Mouse (Mus musculus): ENCODE data around the gene Trim10. TPM values are rescaled to one million over a fixed set of nuclear protein-coding genes. Genes with fewer than 3 reads are reported as not detected.
A peak's percentile ranks its signal among the peaks of the same experiment; 100 is the strongest.

The Trim10 gene
- polyA plus RNA-seq, 1 experiment from 2014 or later = 3.6 TPM

DNA sequence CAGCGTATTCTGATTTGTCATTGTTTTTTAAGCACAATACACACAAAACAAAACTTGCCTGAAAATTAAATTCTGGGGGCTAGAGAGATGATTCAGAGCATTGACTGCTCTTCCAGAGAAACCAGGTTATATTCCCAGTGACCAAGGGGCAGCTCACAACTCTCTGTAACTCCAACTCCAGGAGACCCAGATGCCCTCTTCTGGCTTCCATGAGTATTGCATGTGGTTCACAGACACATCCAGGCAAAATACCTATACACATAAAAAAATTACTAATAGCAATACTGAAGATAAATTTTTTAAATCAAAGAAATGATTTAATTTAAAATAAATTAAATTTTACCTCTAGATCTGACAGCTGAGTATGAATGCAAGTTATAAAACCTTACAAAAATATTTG lies 27.2 kb downstream of the Trim10 start:
- Histone ChIP-seq H3K9ac (ENCODE audit: low read depth, low read length) (no peak overlapping the region), H3K4me3 (ENCODE audit: low read depth, low read length) (no peak overlapping the region), H3K27me3 (replicated peaks; ENCODE audit: control insufficient read depth, insufficient read depth, low read length) (no peaks in the 10 kb centered on the region), H3K36me3 (ENCODE audit: control insufficient read depth, insufficient read depth, low read length) (no peaks in the 10 kb centered on the region), H3K4me1 (ENCODE audit: control insufficient read depth, insufficient read depth, low read length) (no peaks in the 10 kb centered on the region), H3K9me3 (ENCODE audit: control insufficient read depth, low read length) (no peaks in the 10 kb centered on the region), H3K27ac (replicated peaks; ENCODE audit: low read depth, low read length) (no peak overlapping the region), H3K4me2 (ENCODE audit: low read depth, low read length) (no peak overlapping the region)
- ATAC-seq (ENCODE audit: low read depth) (no peak), DNase-seq (ENCODE audit: low spot score) (peak; percentile 23)
- WGBS = 82% methylated on average over 1 of the region's 1 CpGs

DNA sequence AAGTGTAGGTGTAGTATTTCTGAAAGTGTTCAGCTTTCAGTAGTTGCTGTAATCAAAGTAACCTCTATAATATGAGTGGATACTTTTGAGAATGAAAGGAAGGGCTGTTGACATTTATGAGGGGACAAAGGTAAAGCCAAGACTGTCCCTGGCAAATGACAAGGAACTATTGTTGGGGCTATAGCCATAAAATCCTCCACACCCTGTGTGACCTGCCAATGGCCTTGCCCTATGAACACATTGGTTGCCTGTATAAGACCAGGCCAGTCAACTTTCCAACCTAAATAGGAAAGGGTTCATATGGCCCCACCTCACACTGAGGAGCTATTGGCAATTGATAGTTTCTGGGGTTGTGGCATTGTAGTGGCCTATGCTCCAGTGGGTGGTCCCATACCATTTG lies 27.7 kb downstream of the Trim10 start:
- no peak overlapping the region for H3K4me3 ChIP-seq (ENCODE audit: low read depth, low read length)
- H3K36me3 ChIP-seq (ENCODE audit: control insufficient read depth, insufficient read depth, low read length) = no peaks in the 10 kb centered on the region
- H3K9ac ChIP-seq (ENCODE audit: low read depth, low read length) = no peak overlapping the region
- H3K9me3 ChIP-seq (ENCODE audit: control insufficient read depth, low read length) = no peaks in the 10 kb centered on the region
- H3K27ac ChIP-seq (replicated peaks; ENCODE audit: low read depth, low read length) = no peak overlapping the region
- DNase-seq (ENCODE audit: low spot score) = no peak
- H3K4me2 ChIP-seq (ENCODE audit: low read depth, low read length) = no peak overlapping the region
- no peaks in the 10 kb centered on the region for H3K27me3 ChIP-seq (replicated peaks; ENCODE audit: control insufficient read depth, insufficient read depth, low read length)
- no peak for ATAC-seq (ENCODE audit: low read depth)
- H3K4me1 ChIP-seq (ENCODE audit: control insufficient read depth, insufficient read depth, low read length) = no peaks in the 10 kb centered on the region

DNA sequence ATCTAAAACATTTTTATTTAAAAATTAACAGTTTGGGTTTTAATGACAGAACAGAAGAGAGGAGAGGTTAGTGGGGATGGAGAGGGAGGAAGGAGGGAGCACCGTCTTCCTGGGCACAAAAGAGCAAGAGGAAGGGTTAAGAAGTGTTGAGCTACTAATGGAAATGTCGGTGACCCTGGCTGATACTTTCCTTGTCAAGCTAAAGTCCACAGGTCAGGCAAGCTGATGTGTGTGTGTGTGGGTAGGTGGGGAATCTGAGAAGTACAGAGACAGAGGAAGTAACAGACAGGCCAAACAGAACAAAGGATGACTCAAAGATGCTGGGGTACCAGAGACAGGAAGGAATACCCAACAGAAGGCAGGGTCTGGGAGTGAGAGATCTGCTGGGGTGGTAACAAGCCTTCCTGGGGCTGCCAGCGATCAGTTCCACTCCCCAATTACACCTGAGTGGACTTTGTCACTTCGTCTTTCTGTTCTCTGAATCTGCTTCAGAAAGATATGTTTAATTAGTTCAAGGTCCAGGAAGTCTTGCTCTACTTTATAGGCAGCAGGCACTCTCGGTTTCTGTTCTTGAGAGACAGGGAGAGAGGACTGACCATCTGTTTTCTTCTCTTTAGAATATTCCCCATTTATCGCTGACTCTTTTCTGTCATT lies 28.3 kb downstream of the Trim10 start, which contains the start of gene Trim31:
Gene Trim31, plus strand, starts transcription at position 567 of the 654 bp plus-strand sequence.
- Histone ChIP-seq H3K9ac (ENCODE audit: low read depth, low read length) (no peak within 1 kb of the TSS), H3K36me3 (ENCODE audit: control insufficient read depth, insufficient read depth, low read length) (no peaks in the 10 kb centered on the region), H3K4me2 (ENCODE audit: low read depth, low read length) (no peak within 1 kb of the TSS), H3K4me3 (ENCODE audit: low read depth, low read length) (no peak within 1 kb of the TSS), H3K9me3 (ENCODE audit: control insufficient read depth, low read length) (no peaks in the 10 kb centered on the region), H3K4me1 (ENCODE audit: control insufficient read depth, insufficient read depth, low read length) (no peaks in the 10 kb centered on the region), H3K27me3 (replicated peaks; ENCODE audit: control insufficient read depth, insufficient read depth, low read length) (no peaks in the 10 kb centered on the region), H3K27ac (replicated peaks; ENCODE audit: low read depth, low read length) (no peak within 1 kb of the TSS)
- 63% methylated on average over 6 of the region's 6 CpGs for WGBS
- ATAC-seq (ENCODE audit: low read depth) (no peak), DNase-seq (ENCODE audit: low spot score) (no peak)

DNA sequence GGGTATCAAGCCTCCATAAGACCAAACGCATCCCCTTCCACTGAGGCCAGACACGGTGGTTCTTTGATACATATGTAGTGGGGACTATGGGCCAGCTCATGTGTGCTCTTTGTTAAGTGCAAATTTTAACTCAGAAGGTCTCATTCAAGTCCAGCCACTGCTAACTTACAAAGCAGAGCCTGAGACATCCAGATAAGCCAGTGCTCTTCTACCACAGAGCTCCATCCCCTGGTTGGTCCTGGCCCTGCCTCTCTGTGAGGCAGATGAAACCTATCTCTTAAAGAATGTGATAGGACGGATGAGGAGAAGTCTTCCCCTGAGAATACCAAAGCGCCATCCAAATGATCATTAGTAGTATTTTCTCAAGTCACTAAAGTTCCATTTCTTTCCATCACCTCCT lies 30.0 kb downstream of the Trim10 start:
- Histone ChIP-seq H3K4me3 (ENCODE audit: low read depth, low read length) (no peak overlapping the region), H3K27ac (replicated peaks; ENCODE audit: low read depth, low read length) (no peak overlapping the region), H3K4me2 (ENCODE audit: low read depth, low read length) (no peak overlapping the region), H3K27me3 (replicated peaks; ENCODE audit: control insufficient read depth, insufficient read depth, low read length) (no peaks in the 10 kb centered on the region), H3K36me3 (ENCODE audit: control insufficient read depth, insufficient read depth, low read length) (no peaks in the 10 kb centered on the region), H3K4me1 (ENCODE audit: control insufficient read depth, insufficient read depth, low read length) (no peaks in the 10 kb centered on the region), H3K9ac (ENCODE audit: low read depth, low read length) (no peak overlapping the region), H3K9me3 (ENCODE audit: control insufficient read depth, low read length) (no peaks in the 10 kb centered on the region)
- ATAC-seq (ENCODE audit: low read depth) = no peak
- DNase-seq (ENCODE audit: low spot score) = no peak
- 80% methylated on average over 4 of the region's 4 CpGs for WGBS

DNA sequence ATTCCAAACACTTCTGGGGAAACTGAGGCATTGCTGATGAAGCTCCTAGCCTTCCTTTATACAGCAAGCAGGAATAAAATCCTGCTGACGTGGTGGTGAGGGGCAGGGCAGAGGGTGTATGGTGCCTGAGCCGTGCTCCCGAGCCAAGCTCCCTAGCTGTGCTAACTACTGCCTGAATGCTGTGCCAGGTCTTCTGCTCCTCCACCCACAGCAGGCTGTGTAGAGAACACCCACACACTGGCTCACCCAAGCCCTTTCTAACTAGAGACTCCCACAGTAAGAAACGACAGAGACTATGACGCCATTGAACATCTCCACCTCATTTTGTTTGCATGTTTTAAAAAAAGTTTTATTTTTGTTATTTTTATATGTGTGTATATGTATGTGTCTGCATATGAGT lies 30.6 kb downstream of the Trim10 start:
- Histone ChIP-seq H3K36me3 (ENCODE audit: control insufficient read depth, insufficient read depth, low read length) (no peaks in the 10 kb centered on the region), H3K4me2 (ENCODE audit: low read depth, low read length) (no peak overlapping the region), H3K4me3 (ENCODE audit: low read depth, low read length) (no peak overlapping the region), H3K4me1 (ENCODE audit: control insufficient read depth, insufficient read depth, low read length) (no peaks in the 10 kb centered on the region), H3K9me3 (ENCODE audit: control insufficient read depth, low read length) (no peaks in the 10 kb centered on the region), H3K9ac (ENCODE audit: low read depth, low read length) (no peak overlapping the region), H3K27ac (replicated peaks; ENCODE audit: low read depth, low read length) (no peak overlapping the region), H3K27me3 (replicated peaks; ENCODE audit: control insufficient read depth, insufficient read depth, low read length) (no peaks in the 10 kb centered on the region)
- 85% methylated on average over 5 of the region's 5 CpGs for WGBS
- no peak for DNase-seq (ENCODE audit: low spot score)
- ATAC-seq (ENCODE audit: low read depth) = no peak

DNA sequence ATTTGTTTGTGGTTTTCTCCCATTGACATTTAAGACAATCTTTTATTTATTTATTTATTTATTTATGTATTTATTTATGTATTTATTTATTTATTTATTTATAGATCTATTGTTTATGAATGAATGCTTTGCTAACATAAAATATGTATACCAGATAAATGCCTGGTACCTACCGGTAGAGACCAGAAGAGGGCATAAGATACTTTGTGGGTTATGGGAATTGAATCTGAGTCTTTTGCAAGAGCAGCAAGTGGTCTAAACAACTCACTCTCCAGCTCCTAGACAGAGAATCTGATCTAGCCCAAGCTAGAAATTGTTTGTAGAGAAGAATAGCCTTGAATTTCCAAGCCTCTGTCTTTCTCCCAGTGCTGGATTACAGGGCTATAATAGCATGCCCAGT lies 31.3 kb downstream of the Trim10 start:
- ATAC-seq (ENCODE audit: low read depth) = no peak
- H3K9me3 ChIP-seq (ENCODE audit: control insufficient read depth, low read length) = no peaks in the 10 kb centered on the region
- no peaks in the 10 kb centered on the region for H3K4me1 ChIP-seq (ENCODE audit: control insufficient read depth, insufficient read depth, low read length)
- DNase-seq (ENCODE audit: low spot score) = no peak
- H3K36me3 ChIP-seq (ENCODE audit: control insufficient read depth, insufficient read depth, low read length) = no peaks in the 10 kb centered on the region
- 28% methylated on average over 1 of the region's 1 CpGs for WGBS
- no peak overlapping the region for H3K4me3 ChIP-seq (ENCODE audit: low read depth, low read length)
- H3K4me2 ChIP-seq (ENCODE audit: low read depth, low read length) = no peak overlapping the region
- no peak overlapping the region for H3K9ac ChIP-seq (ENCODE audit: low read depth, low read length)
- no peak overlapping the region for H3K27ac ChIP-seq (replicated peaks; ENCODE audit: low read depth, low read length)
- H3K27me3 ChIP-seq (replicated peaks; ENCODE audit: control insufficient read depth, insufficient read depth, low read length) = no peaks in the 10 kb centered on the region

DNA sequence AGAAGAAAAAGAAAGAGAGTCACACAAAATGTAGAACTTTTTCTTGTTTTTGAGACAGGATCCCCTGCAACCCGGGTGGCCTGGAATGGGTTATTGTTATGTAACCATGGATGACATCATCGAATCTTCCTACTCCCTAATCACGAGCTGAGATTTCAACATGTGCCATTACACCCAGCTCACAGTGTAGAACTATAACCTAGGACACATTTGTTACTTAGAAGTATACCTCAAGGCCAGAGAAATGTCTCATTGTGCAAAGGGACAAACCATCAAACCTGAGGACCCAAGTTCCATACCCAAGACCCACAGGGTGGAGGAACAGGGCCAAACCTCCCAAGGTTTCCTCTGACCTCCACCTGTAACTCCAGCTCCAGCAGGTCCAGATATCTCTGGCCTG lies 34.3 kb downstream of the Trim10 start:
- no peak overlapping the region for H3K4me3 ChIP-seq (ENCODE audit: low read depth, low read length)
- no peaks in the 10 kb centered on the region for H3K36me3 ChIP-seq (ENCODE audit: control insufficient read depth, insufficient read depth, low read length)
- DNase-seq (ENCODE audit: low spot score) (no peak), ATAC-seq (ENCODE audit: low read depth) (no peak)
- no peaks in the 10 kb centered on the region for H3K9me3 ChIP-seq (ENCODE audit: control insufficient read depth, low read length)
- H3K27ac ChIP-seq (replicated peaks; ENCODE audit: low read depth, low read length) = no peak overlapping the region
- H3K4me1 ChIP-seq (ENCODE audit: control insufficient read depth, insufficient read depth, low read length) = no peaks in the 10 kb centered on the region
- no peaks in the 10 kb centered on the region for H3K27me3 ChIP-seq (replicated peaks; ENCODE audit: control insufficient read depth, insufficient read depth, low read length)
- H3K4me2 ChIP-seq (ENCODE audit: low read depth, low read length) = no peak overlapping the region
- H3K9ac ChIP-seq (ENCODE audit: low read depth, low read length) = no peak overlapping the region
- 77% methylated on average over 3 of the region's 3 CpGs for WGBS

DNA sequence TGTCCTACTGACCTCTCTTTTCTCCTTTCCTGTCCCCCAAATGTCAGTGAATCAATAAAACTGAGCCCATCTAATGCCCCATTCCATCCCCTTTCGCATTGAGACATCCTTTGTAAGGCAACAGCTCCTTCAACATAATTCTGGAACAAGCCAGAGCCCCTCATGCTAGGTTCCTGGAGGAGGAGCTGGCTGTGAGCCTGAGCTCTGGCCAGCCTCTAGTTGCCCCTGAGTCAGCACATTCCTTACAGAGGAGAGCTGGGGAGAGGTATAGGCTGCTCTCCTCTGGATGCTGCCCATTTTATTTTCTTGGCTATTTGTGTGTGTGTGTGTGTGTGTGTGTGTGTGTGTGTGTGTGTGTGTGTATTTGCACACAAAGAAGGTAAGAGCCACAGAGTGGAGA lies 38.9 kb downstream of the Trim10 start:
- Histone ChIP-seq H3K27ac (replicated peaks; ENCODE audit: low read depth, low read length) (no peak overlapping the region), H3K9ac (ENCODE audit: low read depth, low read length) (no peak overlapping the region), H3K9me3 (ENCODE audit: control insufficient read depth, low read length) (no peaks in the 10 kb centered on the region), H3K4me2 (ENCODE audit: low read depth, low read length) (no peak overlapping the region), H3K4me3 (ENCODE audit: low read depth, low read length) (no peak overlapping the region), H3K4me1 (ENCODE audit: control insufficient read depth, insufficient read depth, low read length) (no peaks in the 10 kb centered on the region), H3K36me3 (ENCODE audit: control insufficient read depth, insufficient read depth, low read length) (no peaks in the 10 kb centered on the region), H3K27me3 (replicated peaks; ENCODE audit: control insufficient read depth, insufficient read depth, low read length) (0 out of 2 replicates have a peak, but pooled peaks cover 3% of the 10 kb centered on the region)
- ATAC-seq (ENCODE audit: low read depth) (no peak), DNase-seq (ENCODE audit: low spot score) (peak; percentile 20)
- 40% methylated on average over 1 of the region's 1 CpGs for WGBS

DNA sequence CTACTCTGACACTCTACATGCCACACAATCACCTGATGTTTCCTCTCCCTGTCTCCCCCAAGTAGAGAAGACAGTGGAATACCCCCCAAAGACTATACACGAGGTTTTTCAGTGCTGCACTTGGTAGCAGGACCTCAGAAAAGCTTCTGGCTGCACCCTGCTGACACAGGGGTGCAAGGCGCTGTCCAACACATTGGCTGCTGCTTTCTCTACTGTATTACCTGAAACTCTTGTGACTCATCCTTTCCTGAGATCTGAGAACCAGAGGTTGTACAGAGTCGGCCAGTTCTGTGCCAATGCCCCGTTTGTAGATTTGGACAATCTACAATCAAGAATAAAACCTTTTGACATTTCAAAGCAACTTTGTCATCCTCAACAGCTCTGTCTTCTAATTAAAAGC lies 40.4 kb downstream of the Trim10 start:
- no peak for DNase-seq (ENCODE audit: low spot score)
- no peak overlapping the region for H3K9ac ChIP-seq (ENCODE audit: low read depth, low read length)
- H3K27me3 ChIP-seq (replicated peaks; ENCODE audit: control insufficient read depth, insufficient read depth, low read length) = 0 out of 2 replicates have a peak, but pooled peaks cover 3% of the 10 kb centered on the region
- H3K27ac ChIP-seq (replicated peaks; ENCODE audit: low read depth, low read length) = no peak overlapping the region
- no peaks in the 10 kb centered on the region for H3K9me3 ChIP-seq (ENCODE audit: control insufficient read depth, low read length)
- no peak overlapping the region for H3K4me3 ChIP-seq (ENCODE audit: low read depth, low read length)
- 64% methylated on average over 4 of the region's 4 CpGs for WGBS
- no peaks in the 10 kb centered on the region for H3K36me3 ChIP-seq (ENCODE audit: control insufficient read depth, insufficient read depth, low read length)
- H3K4me1 ChIP-seq (ENCODE audit: control insufficient read depth, insufficient read depth, low read length) = no peaks in the 10 kb centered on the region
- ATAC-seq (ENCODE audit: low read depth) = no peak
- no peak overlapping the region for H3K4me2 ChIP-seq (ENCODE audit: low read depth, low read length)

All from embryonic facial prominence, embryonic 14.5 days (tissue).